Mouse (Mus musculus) limb, embryonic 14.5 days (tissue): ENCODE results near the gene Ccnb1. TPM values are rescaled to one million over a fixed set of nuclear protein-coding genes. Genes with fewer than 3 reads are reported as not detected.

Experiments
- ATAC-seq: fragments of 200-750 bp; cut with Nextera tagmentation; 2 replicates; pipeline ENCODE4 v1.8.0; 2017; ENCODE audit warnings: low read depth, moderate number of reproducible peaks, moderate TSS enrichment; ENCODE audit not compliant: low FRiP score
- DNase-seq: peaks from one replicate; pipeline ENCODE4 v3.0.0-alpha.2; 2015; ENCODE audit warnings: low spot score
- H3K27ac ChIP-seq: fragments of 300-500 bp; sonication (generic); replicated peaks from 2 replicates; pipeline ENCODE4 v1.5.1; 2014; ENCODE audit warnings: low read depth, mild to moderate bottlenecking, low read length, moderate library complexity, mixed read lengths
- H3K27me3 ChIP-seq: fragments of 300-500 bp; sonication (generic); 2 replicates; pipeline ENCODE4 v1.6.1; 2014; ENCODE audit warnings: low read length, mixed read lengths; ENCODE audit not compliant: control insufficient read depth, insufficient read depth
- H3K36me3 ChIP-seq: fragments of 300-500 bp; sonication (generic); 2 replicates; pipeline ENCODE4 v1.6.1; 2014; ENCODE audit warnings: mild to moderate bottlenecking, low read length, moderate library complexity, mixed read lengths; ENCODE audit not compliant: control insufficient read depth, insufficient read depth
- H3K4me1 ChIP-seq: fragments of 300-500 bp; sonication (generic); 2 replicates; pipeline ENCODE4 v1.6.1; 2014; ENCODE audit warnings: antibody characterized with exemption, low read length, mixed read lengths; ENCODE audit not compliant: control insufficient read depth, insufficient read depth
- H3K4me2 ChIP-seq: fragments of 300-500 bp; sonication (generic); replicated peaks from 2 replicates; pipeline ENCODE4 v1.6.1; 2014; ENCODE audit warnings: low read depth, mild to moderate bottlenecking, low read length, moderate library complexity; ENCODE audit not compliant: severe bottlenecking
- H3K4me3 ChIP-seq: fragments of 300-500 bp; sonication (generic); replicated peaks from 2 replicates; pipeline ENCODE4 v1.5.1; 2014; ENCODE audit warnings: low read length
- H3K9ac ChIP-seq: fragments of 300-500 bp; sonication (generic); 2 replicates; pipeline ENCODE4 v1.6.1; 2014; ENCODE audit warnings: mild to moderate bottlenecking, low read depth, low read length, moderate library complexity; ENCODE audit not compliant: severe bottlenecking
- H3K9me3 ChIP-seq: fragments of 300-500 bp; sonication (generic); 2 replicates; pipeline ENCODE4 v1.6.1; 2016; ENCODE audit warnings: low read length; ENCODE audit not compliant: control insufficient read depth
- POLR2A ChIP-seq: fragments of 200-500 bp; IDR thresholded peaks from 2 replicates; pipeline ENCODE4 v1.8.0; 2012; ENCODE audit warnings: inconsistent platforms, mild to moderate bottlenecking, moderate library complexity, borderline replicate concordance; ENCODE audit not compliant: insufficient read depth, insufficient read length; ENCODE audit errors: extremely low read depth
- WGBS: fragments of 180-500 bp; shearing (Covaris S2); extraction: QIAGEN DNeasy Blood & Tissue Kit; methylation state at CpG from one replicate; pipeline ENCODE4 v1.1.7; 2014; 5-methylcytosine and 5-hydroxymethylcytosine counted together
- polyA plus RNA-seq, 2 experiments: library from polyadenylated mRNA; depleted of rRNA in 1 of 2; stranded (reverse) in 1 of 2; unstranded in 1 of 2; fragments of >200 nt; fragmentation: Nextera tagmentation in 1 of 2; extraction: Ambion mirVana in 1 of 2; gene quantifications; 2 replicates each; pipeline versions ENCODE4 v1.2.1 to v1.2.3; 2012 to 2014

Gene Ccnb1
- polyA plus RNA-seq (2012; rRNA removed) = 131 and 135 TPM in 2 replicates
- polyA plus RNA-seq (2014; fragmentation: Nextera tagmentation; extraction: Ambion mirVana) = 193 and 195 TPM in 2 replicates

DNA sequence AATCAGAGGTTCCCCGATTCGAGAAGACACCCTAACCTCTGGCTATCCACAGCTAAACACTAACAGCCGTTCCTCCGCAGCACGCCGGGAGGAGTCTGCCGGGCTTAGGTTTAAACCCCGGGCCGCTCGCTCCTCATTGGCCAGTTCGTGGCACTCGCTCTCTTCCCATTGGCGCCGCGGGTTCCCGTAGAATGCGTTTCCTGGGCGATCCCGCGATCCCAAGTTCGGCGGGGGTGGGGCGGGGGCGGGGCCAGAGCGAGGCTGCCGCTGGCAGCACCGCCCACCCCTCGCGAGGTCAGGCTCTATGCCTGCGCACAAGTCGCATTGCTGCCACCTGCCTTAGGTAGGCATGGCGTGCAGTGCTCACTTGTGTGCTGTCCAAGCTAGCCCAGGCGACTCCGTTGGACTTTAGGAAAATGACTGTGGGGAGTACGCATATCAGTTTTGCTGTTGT is at the start of gene Ccnb1:
Ccnb1 (minus strand) TSS at position 157 of the 454 bp plus-strand sequence.
- peak within 1 kb of the TSS; percentile 81 for H3K4me3 ChIP-seq
- peaks cover 8% of the 10 kb centered on the region; the same call in 1 of the 2 replicates for H3K4me1 ChIP-seq
- no peaks in the 10 kb centered on the region for H3K9me3 ChIP-seq
- peak within 1 kb of the TSS; percentile 76 for H3K9ac ChIP-seq
- peaks cover 14% of the 10 kb centered on the region for H3K36me3 ChIP-seq
- ATAC-seq = peak; percentile 99
- 3% methylated on average over 26 of the region's 35 CpGs for WGBS
- peak; percentile 85; the same call in 1 of the 2 replicates for TF ChIP-seq POLR2A
- no peaks in the 10 kb centered on the region for H3K27me3 ChIP-seq
- peak; percentile 95 for DNase-seq
- peak within 1 kb of the TSS; percentile 93 for H3K4me2 ChIP-seq
- H3K27ac ChIP-seq = 0 out of 2 replicates have a peak within 1 kb of the TSS, but pooled peaks have one; percentile 13

DNA sequence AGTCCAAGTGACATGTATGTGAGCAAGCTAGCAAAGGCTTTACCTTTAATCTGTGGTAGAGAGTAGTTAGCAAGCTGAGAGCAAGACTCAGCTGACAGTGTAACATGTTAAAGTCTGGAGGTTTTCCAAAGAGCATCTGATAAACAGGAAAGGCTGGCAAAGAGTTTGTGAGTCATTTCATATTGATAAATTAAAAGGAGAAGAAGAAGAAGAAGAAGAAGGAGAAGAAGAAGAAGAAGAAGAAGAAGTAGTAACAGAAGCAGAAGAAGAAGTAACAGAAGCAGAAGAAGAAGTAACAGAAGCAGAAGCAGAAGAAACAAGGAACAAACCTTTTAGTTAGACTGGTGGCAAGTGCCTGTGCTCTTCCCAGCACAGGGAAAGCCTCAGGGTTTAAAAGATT is 48.4 kb upstream of the Ccnb1 start:
- ATAC-seq (no peak), DNase-seq (no peak)
- no peak overlapping the region for H3K4me3 ChIP-seq
- H3K4me2 ChIP-seq = no peak overlapping the region
- 0 out of 2 replicates have a peak, but pooled peaks cover 4% of the 10 kb centered on the region for H3K36me3 ChIP-seq
- peaks cover 16% of the 10 kb centered on the region for H3K4me1 ChIP-seq
- no peak overlapping the region for H3K9ac ChIP-seq
- no peak overlapping the region for H3K27ac ChIP-seq
- TF ChIP-seq POLR2A = no peak
- H3K27me3 ChIP-seq = no peaks in the 10 kb centered on the region
- no peaks in the 10 kb centered on the region for H3K9me3 ChIP-seq

DNA sequence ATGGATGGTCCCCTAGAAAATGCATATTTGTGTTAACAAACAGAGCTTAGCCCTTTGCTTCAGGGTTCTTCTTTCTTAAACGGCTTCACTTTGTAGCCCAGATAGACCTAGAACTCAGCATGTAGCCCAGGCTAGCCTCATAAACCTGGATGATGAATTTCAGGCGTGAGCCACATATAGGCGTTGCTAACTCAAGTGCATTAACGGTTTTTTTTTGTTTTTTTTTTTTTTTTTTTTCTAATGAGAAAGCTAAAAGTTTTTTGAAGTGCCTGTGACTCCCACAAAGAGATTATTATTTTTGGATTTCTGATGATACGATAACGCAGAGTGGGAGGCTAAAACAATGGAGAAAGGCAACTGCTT is 47.3 kb upstream of the Ccnb1 start:
- TF ChIP-seq POLR2A = no peak
- H3K27me3 ChIP-seq = no peaks in the 10 kb centered on the region
- no peaks in the 10 kb centered on the region for H3K9me3 ChIP-seq
- H3K4me3 ChIP-seq = peak overlapping the region; percentile 96; the same call in 1 of the 2 replicates
- 61% methylated on average over 6 of the region's 6 CpGs for WGBS
- H3K4me1 ChIP-seq = peaks cover 19% of the 10 kb centered on the region
- H3K36me3 ChIP-seq = 0 out of 2 replicates have a peak, but pooled peaks cover 4% of the 10 kb centered on the region
- DNase-seq (no peak), ATAC-seq (no peak)
- H3K9ac ChIP-seq = 0 out of 2 replicates have a peak overlapping the region, but pooled peaks have one; percentile 96
- peak overlapping the region; percentile 18 for H3K4me2 ChIP-seq
- no peak overlapping the region for H3K27ac ChIP-seq

DNA sequence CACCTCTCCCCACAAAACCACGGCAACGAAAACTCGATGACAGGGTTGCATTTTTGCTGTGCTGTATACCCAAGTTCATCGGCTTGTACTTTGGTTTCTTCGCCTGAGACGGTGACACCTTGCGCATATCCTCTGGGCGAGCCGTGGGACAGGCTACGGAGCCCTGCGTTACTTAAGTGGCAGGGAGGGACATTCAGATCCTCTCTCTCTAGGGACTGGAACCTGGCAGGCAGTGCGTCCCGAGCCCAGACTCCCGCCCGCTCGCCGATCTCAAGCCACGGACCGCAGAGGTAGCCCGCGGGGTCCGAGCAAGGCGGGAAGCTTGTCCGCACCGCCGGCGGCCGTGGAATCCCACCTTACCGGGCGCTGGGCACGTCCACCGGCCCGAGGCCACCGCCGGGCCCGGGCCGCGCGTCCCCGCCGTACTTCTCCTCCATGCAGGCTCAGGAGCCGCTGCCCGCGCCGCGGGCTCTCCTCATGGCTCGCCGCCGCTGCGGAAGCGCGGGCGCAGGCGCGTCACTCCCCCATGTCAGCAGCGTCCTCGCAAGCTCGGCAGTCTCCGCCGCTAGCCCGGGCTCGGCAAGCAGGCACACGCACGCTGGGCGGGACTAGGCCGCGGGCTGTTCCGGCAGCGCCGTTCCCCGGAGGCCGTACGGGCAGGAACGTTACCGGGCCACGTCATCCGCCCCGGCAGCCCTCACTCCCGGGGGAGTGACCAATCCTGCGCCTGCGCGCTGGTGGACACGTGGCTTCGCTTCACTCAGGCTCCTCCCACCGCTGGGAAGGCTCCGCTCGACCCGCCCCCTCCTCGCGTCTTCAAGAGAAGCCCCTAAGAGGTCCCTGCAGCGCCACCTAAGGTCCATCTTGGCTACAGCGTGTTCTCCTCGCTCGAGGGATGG is 46.6 kb upstream of the Ccnb1 start, which contains the start of gene Slc30a5:
Slc30a5 (minus strand) TSS at position 687 of the 899 bp plus-strand sequence.
- DNase-seq = peak; percentile 99
- WGBS = under 1% methylated on average over 60 of the region's 94 CpGs
- 0 out of 2 replicates have a peak, but pooled peaks have one; percentile 65 for TF ChIP-seq POLR2A

GRCm38 (mm10) chr13:100832188-100832587 is 45.8 kb upstream of the Ccnb1 start:
- ATAC-seq = no peak
- Histone ChIP-seq H3K4me2 (peak overlapping the region; percentile 58), H3K9ac (peak overlapping the region; percentile 96), H3K36me3 (peaks cover 11% of the 10 kb centered on the region; the same call in 1 of the 2 replicates), H3K9me3 (no peaks in the 10 kb centered on the region), H3K4me1 (peaks cover 19% of the 10 kb centered on the region), H3K27ac (peak overlapping the region; percentile 92; the same call in 1 of the 2 replicates), H3K4me3 (peak overlapping the region; percentile 96), H3K27me3 (no peaks in the 10 kb centered on the region)
- 1% methylated on average over 8 of the region's 8 CpGs for WGBS
- DNase-seq = no peak
- TF ChIP-seq POLR2A = no peak

More for the DNA sequence above, 46.6 kb upstream of the Ccnb1 start, which contains the start of gene Slc30a5:
- Histone ChIP-seq H3K4me3 (peak within 1 kb of the TSS; percentile 96), H3K9ac (peak within 1 kb of the TSS; percentile 96), H3K9me3 (no peaks in the 10 kb centered on the region), H3K4me1 (peaks cover 19% of the 10 kb centered on the region), H3K27ac (peak within 1 kb of the TSS; percentile 92), H3K4me2 (peak within 1 kb of the TSS; percentile 58), H3K36me3 (peaks cover 7% of the 10 kb centered on the region; the same call in 1 of the 2 replicates), H3K27me3 (no peaks in the 10 kb centered on the region)
- peak; percentile 97 for ATAC-seq
